Mouse (Mus musculus) left cerebral cortex, postnatal 14 days (tissue): ENCODE data around the gene Slc15a5. TPM values are rescaled to one million over a fixed set of nuclear protein-coding genes. Genes with fewer than 3 reads are reported as not detected.
A peak's percentile ranks its signal among the peaks of the same experiment; 100 is the strongest.
"Not testable (repeated sequence)": the region's sequence is repeated elsewhere in the genome, so short reads cannot be mapped to it uniquely, and the experiment has no call there.

Experiments used
- DNase-seq, 2 experiments: peaks; one replicate each; pipeline ENCODE4 v3.0.0; 2021 to 2022; ENCODE audit warnings: low spot score in 2 of 2, mixed read lengths in 1 of 2
- intact Hi-C: fragments of 180-260 bp; cut with DNase I; formaldehyde crosslinking; loops from one replicate; pipeline ENCODE4 v1.15.1; 2025
- long read RNA-seq, 2 experiments: library from polyadenylated mRNA; stranded (forward); transcript quantifications; one replicate each; pipeline ENCODE4 v2.0.0; 2021
- total RNA-seq, 2 experiments: library from RNA; stranded (reverse); gene quantifications; 2 replicates each; pipeline ENCODE4 v1.2.3; 2021

The Slc15a5 gene
- total RNA-seq: under 1 TPM; 0.17 to 0.86 TPM
- long read RNA-seq, experiment 1: 0 reads
- long read RNA-seq, experiment 2: 0 reads

DNA sequence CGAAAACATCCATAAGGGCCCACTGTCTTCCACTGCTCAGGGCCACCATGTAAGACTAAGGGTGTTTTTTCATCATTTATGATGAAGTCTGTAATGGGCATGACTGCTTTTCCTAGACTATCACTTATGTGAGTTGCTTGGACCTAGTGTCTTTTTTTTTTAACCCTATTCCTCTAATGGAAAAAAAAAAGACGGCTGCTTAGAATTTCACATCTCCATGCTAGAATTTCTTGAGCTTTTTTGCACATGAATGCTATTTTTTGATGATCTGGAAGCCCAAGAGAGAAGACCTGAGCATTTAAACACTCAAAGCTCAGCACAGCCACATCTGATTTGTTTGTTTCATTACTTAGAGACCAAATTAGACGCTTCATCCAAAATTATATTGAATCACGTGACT is at the start of gene Slc15a5:
Gene Slc15a5 (minus strand): TSS at position 101 of the 400 bp plus-strand sequence.
- DNase-seq: no peak
- intact Hi-C loops: no loop called here

DNA sequence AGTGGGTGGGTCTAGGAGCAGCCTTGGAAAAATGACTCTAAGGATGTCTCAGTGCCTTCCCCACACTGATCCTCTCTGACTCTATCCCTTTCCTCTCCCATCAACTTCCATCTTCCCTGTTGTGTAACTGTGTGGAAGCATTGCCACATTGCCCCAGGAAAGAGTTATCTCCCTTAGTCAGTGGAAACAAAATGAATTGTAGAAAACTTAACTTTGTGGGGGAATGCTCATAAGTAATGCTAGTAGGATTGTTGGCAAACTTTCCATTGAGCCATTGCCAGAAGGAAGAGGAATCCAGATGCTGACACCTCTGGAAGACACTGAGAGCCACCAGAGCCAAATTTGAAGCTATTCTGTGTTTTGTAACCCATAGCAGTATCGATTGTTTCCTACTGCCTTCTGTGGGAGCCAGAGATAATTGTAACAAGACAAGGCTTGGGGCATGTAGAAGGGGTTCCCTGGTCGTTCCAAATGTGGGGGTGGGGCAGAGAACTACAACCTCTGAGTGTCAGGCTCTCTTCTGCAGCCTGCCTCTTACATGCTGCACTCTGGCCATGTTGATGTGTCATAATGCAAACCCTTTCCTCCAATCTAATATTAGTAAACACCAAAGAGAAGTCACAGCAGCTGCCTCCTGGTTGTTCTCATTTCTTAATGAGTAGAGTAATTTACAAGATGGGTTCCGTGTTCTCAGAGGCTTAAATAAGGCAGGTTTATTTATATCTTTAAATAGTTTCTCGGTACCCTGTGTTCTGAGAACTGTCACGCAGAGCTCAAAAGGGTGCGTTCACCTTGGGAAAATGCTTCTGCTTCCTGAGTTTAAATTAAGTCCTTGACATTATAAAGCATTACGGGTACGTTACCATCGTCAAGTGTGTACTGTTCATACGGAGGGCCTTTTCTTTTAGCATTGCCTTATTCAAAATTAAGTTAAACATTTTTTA is 48.9 kb upstream of the Slc15a5 start:
- DNase-seq: peak in 1 of 2 experiments; percentile 29
- intact Hi-C loops: no loop called here

DNA sequence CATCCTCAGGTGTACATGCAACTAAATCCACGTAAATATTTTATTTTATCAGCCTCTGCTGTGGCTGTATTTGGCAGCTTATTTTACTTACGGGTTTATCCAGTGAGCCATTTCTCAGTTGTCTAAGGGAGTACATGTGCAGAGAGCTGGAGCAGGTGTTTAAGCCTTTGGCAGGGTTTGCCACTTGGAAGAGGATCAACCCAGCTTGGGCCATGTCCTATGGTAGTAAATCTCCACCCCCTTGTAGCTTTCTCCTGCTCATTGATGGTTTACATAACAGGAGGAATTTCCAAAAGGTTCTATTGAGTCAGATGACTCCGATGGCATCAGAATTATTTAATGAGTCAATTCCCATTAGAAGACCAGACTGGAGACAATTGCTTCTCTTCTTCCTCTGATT is 37.8 kb upstream of the Slc15a5 start:
- intact Hi-C loops: no loop called here
- DNase-seq: no peak

DNA sequence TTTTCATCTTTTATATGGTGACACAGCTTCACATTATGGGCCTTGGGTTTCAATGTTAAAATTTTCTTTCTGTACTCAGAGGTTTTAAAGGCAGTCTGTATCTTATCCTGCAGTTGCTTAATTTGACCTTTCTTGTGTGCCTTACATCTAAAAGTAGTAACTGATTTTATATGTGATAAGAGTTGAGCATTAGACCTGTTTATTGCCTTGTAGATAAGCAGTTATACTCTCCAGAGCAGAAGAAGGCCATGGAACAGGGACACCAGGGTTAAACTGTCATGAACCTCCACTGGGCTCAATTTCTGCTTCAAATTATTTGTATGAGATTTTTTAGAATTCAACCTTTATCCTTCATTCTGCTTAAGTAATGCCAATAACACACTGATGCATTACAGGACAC is 24.8 kb upstream of the Slc15a5 start:
- DNase-seq: no peak

DNA sequence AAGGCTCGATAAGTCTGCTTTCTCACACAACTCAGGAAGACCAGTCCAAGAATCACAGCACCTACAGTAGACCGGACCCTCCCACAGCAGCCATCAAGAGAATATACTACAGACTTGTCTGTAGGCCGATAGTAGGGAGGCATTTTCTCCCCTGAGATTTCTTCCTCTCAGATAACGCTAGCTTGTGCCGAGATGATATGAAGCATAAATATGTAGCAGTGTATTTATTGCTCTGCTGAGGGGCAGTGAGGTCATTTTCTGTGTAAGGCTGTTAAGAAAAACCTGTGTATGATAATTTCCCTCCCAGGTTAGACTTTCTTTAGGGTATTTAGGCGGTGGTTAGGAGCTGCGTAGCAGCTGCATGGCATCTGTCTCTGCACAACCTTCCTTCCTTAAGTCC is 23.2 kb upstream of the Slc15a5 start:
- no peak for DNase-seq
- intact Hi-C loops: no loop called here

More for the DNA sequence above, 24.8 kb upstream of the Slc15a5 start:
- intact Hi-C loops: no loop called here

DNA sequence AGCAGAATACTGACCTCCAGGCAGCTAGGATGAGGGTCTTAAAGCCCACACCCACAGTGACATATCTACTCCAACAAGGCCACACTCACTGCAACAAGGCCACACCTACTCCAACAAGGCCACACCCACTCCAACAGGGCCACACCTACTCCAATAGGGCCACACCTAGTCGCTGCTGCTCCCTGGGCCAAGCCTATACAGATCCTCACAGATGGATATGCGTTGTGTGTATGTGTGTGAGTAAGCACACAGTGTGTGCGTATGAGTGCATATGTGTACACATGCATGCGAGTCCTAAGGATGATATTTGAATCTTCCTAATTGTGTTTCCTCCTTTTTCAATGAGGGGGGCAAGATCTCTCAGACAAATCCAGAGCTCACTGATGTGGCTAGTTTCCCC is 22.1 kb upstream of the Slc15a5 start:
- intact Hi-C loops: no loop called here
- no peak for DNase-seq

DNA sequence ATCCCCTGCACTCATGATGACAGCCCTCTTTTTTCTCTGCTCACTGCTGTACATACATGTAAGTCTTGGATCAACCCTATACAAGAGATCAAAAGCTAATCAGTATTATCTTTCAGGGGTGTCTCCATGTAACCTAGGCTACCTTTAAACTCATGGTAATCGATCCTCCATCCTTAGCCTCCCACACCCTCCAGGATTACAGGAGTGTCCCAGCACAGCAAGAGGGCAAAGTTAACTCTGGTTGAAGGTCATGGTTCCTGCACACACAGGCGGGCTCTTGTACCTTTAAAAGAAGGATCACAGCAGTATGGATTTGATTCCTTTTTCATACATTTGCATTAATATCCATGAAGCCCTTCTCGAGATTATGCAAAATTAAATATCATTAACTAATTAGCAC is 19.9 kb upstream of the Slc15a5 start:
- no peak for DNase-seq
- intact Hi-C loops: no loop called here

DNA sequence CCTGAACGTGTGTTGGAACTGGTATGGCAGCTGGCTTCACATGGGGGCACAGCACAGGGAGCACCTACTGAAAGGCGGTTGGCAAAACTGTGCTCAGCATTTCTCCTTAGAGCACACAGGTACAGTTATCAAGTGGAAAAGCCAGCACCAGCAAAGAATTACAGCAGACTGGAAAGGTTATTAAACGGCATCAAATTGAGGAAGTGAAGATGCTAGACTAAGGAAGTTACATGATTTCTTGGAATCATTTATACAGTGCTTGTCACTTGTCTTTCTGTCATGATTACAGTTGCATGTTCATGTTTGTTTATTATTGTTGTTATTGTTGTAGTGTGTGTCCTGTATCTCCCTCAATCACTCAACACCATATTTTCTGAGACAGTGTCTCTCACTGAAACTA is 15.3 kb upstream of the Slc15a5 start:
- intact Hi-C loops: no loop called here
- no peak for DNase-seq

DNA sequence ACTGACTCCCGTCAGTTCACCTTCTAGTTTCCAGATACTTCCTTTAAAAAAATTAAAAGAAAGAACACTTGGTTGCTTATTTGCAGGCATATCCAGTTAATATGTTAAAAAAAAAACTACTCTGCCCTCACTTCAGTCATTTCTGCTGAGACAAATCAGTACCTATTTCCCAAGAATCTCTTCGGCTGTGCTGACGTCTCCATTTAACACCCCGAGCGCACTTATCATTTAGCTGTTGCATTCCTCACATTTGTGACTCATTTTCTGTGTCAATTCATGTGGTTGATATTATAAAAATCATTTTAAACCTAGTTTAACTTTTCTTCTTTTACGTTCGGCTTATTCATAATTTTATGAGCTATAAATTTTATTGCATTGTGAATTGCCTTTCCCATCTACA is 12.7 kb upstream of the Slc15a5 start:
- intact Hi-C loops: no loop called here

DNA sequence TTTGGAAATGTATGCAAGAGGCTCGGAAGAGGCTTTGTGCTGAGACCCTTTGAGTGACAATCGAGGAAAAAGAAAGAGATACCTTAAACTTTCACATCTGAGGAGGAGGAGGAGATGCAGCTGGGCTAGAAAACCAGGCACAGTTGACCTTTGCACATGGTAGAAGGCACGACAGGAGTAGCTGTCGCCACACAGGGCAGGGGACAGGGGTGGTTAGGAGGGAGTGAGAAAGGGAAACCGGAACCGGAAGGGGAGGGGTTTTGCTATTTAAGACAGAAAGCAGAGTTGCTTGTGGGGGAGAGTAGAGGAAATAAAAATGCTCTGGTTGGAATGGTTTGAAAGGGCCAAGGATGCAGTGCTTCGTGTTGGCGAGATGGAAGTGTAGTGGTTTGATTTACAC is 9.4 kb upstream of the Slc15a5 start:
- no peak for DNase-seq
- intact Hi-C loops: no loop called here

More for the DNA sequence above, 12.7 kb upstream of the Slc15a5 start:
- DNase-seq: no peak

DNA sequence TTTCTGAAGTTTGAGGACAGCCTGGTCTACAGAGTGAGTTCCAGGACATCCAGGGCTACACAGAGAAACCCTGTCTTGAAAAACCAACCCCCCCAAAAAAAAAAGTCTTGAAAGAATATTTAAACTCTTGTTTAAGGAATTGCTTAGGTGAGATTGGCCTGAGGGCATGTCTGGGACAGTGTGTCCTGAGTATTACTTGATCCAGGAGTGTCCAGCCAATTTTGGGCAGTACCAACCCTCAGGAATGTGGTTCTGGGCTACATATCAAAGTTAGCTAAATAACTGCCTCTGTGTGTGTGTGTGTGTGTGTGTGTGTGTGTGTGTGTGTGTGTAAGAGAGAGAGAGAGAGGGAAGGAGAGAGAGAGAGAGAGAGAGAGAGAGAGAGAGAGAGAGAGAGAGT is 6.7 kb upstream of the Slc15a5 start:
- intact Hi-C loops, DNase-seq: not testable (repeated sequence)

DNA sequence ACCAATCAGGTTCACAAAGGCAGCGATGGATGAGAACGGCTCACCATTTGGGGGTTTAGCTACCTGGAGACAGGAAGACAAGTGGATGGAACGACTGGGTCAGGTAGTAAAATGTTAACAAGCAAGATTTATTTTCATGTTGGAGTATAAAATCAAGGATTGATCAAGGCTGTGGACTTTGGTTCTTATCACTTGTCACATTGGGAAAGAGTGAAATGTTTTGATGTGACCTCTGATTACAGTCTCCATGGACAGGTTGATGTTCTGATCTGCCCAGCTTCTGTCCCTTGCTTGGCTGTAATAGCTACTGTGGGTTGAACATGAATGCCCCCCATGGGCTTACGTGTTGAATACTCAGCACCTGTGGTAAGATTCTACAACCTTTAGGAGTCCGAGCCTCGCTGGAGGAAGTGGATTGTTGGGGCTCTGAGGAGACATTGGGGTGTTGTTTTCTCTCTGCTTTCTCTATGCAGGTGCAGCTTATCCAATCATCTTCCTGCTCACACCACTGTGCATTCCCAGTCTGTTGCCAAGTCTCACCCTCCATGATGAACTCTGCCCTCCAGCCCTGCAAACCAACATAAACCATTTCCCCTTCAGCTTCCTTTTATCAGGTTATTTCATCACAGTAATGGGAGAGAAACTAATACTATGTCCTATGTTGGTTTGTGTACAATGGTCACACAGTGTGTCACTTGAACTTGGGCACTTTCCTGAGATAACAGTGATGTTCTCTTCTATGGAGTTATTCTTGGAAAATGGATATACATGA is 1.2 kb upstream of the Slc15a5 start:
- intact Hi-C loops: no loop called here
- no peak for DNase-seq

DNA sequence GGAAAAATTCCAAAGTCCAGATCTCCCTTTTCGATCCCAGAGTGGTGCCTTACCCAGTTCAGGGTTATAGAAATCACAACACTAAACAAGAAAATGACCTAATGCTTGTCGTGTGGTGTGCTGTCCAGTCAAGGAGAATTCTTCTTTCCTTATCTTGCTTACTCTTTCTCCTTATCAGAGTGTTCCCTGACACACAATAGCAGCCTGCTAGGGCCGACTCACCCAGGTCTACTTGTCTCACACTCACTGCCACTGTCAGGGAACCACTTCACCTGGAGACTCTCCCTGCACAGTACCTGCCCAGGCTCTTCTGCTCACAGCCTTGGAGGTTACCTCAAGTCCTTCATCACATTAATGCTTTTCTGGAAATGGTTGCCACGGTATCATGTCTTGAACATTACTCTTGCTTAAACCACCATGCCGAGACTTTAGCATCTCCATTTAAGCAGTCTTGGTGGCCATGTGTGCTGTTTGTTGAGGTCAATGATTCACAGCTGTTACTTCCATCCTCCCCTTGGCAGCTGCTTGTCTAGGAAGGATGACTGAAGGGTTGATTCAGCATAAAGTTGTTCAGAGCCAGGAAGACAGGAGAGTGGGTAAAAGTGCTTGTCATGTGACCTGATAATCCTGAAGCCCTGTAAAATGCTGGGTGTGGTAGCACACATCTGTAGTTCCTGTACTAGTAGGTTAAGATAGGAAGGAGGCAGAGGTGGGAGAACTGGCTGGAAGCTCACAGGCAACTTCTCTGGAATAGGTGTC is 1.9 kb downstream of the Slc15a5 start:
- intact Hi-C loops: no loop called here

DNA sequence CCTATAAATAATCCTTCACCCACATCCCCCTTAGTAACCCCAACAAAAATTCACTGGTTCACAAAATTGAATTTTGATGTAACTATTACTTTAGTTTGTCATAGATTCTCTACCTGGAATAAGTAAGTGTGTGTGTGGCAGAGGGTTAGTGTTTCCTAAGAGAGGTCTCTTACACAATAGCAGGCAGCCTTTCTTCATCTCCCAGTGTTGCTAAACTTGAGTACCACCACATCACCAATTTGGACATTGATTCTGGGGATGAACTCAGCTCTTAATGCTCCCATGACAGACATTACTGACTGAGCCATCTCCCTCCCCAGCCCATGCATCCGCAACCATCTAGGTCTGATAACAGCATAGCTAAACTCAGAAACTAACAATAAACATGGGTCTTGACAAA is 4.0 kb downstream of the Slc15a5 start:
- intact Hi-C loops: no loop called here

More for the DNA sequence above, 1.9 kb downstream of the Slc15a5 start:
- DNase-seq: no peak

DNA sequence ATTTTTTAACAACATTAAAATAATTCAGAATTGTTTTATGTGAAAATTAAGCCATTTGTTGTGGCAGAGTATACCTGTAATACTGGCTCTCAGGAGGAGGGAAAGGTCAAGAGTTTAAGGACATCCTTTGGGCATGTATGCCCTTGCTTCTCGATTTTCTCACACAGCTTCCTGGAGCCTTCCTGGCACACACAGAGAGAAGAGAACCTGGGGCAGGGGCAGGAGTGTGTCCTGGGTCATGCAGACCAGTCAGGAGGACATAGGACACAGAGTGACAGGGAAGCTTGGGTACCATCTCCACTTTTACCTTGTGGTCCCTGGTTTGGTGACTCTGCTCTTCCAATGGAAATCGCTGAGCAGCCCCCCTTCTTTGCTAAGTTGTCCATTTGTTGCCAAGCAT is 6.2 kb downstream of the Slc15a5 start:
- intact Hi-C loops: no loop called here
- no peak for DNase-seq

More for the DNA sequence above, 4.0 kb downstream of the Slc15a5 start:
- DNase-seq: no peak

DNA sequence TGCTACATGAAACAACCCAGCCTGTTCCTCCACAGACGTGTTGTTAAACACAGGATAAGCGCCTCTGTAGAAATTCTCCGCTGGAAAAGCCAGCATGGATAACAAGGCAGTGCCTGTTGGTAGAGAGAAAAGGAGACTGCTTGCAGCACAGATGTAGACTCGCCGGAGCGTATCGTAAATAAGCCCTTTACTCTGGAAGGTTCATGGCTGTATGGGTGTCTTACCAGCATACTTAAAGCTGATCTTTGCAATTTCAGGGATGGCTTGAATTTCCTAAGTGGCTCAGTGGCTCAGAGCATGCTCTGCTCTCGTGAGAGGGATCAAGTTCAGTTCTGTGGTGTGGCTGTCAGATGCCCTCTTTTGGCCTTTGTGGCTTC is 6.8 kb downstream of the Slc15a5 start:
- intact Hi-C loops: no loop called here

DNA sequence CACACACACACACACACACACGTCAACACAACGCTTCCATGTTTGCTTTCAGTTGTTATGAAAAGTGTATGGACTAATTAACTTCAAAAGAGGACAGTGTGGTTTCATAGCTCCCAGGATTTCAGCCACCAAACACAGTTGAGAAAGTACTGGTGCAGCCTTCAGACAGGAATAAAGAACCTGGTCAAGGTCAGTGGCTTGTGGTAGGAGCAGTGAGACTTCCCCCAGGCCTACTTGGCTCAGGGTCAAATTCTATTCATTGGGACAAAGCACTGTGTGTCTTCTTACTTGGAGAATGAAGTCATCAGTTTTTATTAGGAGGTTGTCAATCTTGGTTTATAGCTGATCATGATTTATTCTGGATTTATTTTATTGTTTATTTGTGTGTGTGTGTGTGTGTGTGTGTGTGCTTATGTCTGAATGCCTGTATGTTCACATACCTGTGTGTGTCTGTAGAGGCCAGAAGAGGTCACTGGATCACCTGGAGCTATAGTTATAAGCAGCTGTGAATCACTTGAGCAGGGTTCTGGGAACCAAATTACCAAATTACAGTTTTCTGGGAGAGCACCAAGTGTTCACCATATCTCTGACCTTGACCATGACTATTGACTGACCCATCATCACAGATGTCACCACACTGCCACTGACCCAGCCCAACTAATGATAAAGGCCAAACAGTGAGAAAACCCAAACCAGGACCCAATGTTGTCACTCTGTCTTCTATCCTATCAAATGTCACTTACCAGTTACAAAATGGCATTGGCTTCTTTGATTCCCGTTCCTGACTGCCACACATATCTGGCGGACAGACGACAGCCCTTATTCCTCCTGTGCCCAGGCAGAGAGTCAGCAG is 7.4 kb downstream of the Slc15a5 start:
- no peak for DNase-seq
- intact Hi-C loops: no loop called here

More for the DNA sequence above, 6.8 kb downstream of the Slc15a5 start:
- DNase-seq: no peak

DNA sequence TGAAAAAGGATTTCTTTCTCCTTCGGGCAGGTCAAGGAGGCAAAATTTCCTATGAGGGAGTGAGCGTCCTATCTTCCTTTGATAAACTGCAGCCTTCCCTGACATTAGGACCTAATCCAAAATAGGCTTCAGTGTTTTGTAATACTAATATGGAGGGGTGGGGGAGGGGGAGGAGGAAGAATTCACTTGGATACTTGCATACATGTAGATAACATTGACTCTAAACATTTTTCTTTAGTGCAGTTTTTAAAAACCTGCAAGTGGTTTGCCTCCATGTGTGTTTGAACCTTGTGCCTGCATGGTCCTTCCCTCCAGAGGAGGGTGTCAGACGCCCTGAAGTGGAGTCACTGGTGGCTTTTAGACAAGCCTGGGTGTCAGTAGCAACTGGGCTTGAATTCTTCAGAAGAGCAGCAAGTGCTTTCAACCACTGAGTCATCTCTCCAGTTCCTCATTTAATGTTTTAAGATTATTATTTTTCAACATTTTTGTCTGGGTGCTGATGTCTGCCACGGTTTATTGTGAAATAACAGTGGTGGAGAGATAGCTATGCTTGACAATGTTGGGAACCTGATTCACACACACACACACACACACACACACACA is 8.1 kb downstream of the Slc15a5 start:
- no peak for DNase-seq
- intact Hi-C loops: no loop called here
